39 mouse cellular contexts compared by ENCODE assay signal in the genomic region with DNA sequence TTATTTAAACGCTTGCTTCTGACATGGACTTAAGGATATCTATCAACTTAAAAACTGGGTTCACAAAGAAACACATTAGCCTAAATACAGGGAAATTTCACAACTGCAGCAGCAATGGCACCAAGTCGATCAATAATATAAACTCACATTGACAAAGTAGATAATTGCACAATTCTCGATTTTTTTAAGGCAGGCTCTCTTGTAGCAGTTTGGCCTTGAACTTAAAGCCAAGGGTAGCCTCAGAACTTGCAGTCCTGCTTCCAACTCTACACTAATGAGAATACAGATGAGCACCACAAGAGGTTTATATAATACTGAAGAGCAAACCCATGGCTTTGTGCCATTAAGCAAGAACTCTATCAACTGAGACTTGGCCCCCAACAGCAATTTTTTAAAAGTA. TPM values are rescaled to one million over a fixed set of nuclear protein-coding genes. Genes with fewer than 3 reads are reported as not detected.
"Had no signal": no experiment of that assay in that cellular context is flagged by ENCODE, and none has a peak within 500 bp of the region (broad histone marks: within the 10 kb centered on the region; RNA-seq: fewer than 3 reads in every experiment).

No protein-coding gene starts in this region.

- H3K27ac ChIP-seq: heart, embryonic 10.5 days; heart, embryonic 13.5 days; heart, embryonic 15.5 days; hindbrain, embryonic 10.5 days; hindbrain, embryonic 12.5 days; hindbrain, embryonic 13.5 days; hindbrain, embryonic 14.5 days; hindbrain, embryonic 15.5 days; hindbrain, postnatal 0 days; intestine, embryonic 15.5 days; kidney, embryonic 15.5 days; kidney, postnatal 0 days; layer of hippocampus, adult 2 months had no signal

- H3K27me3 ChIP-seq: heart, embryonic 12.5 days; heart, embryonic 13.5 days; heart, embryonic 15.5 days; hindbrain, embryonic 12.5 days; hindbrain, embryonic 13.5 days; hindbrain, embryonic 15.5 days; intestine, embryonic 15.5 days; kidney, embryonic 15.5 days had no signal

- DNase-seq: heart, postnatal 10 days; heart, postnatal 14 days; heart, postnatal 36 days; heart, postnatal 4 days; kidney, adult 11 months; kidney, adult 18-20 months; kidney, adult 2 months; kidney, adult 8-10 months; kidney, adult 9 months; kidney, postnatal 10 days; kidney, postnatal 14 days; kidney, postnatal 25 days; kidney, postnatal 36 days; kidney, postnatal 4 days; layer of hippocampus, adult 9-11 months; layer of hippocampus, postnatal 36 days had no signal

- H3K4me2 ChIP-seq: heart, embryonic 11.5 days; heart, embryonic 12.5 days; heart, embryonic 13.5 days; heart, embryonic 15.5 days; hindbrain, embryonic 12.5 days; hindbrain, embryonic 13.5 days; hindbrain, embryonic 14.5 days; hindbrain, embryonic 15.5 days; intestine, embryonic 15.5 days; kidney, embryonic 15.5 days had no signal

- H3K9me3 ChIP-seq: heart, embryonic 10.5 days; heart, embryonic 12.5 days; heart, embryonic 13.5 days; heart, embryonic 15.5 days; hindbrain, embryonic 10.5 days; hindbrain, embryonic 12.5 days; hindbrain, embryonic 13.5 days; hindbrain, embryonic 15.5 days; intestine, embryonic 15.5 days; kidney, embryonic 15.5 days had no signal

- H3K9ac ChIP-seq: heart, embryonic 12.5 days; heart, embryonic 13.5 days; heart, embryonic 15.5 days; hindbrain, embryonic 12.5 days; hindbrain, embryonic 13.5 days; hindbrain, embryonic 14.5 days; hindbrain, embryonic 15.5 days; intestine, embryonic 15.5 days; kidney, embryonic 15.5 days had no signal

- H3K4me1 ChIP-seq: heart, embryonic 10.5 days; heart, embryonic 12.5 days; heart, embryonic 13.5 days; heart, embryonic 15.5 days; hindbrain, embryonic 10.5 days; hindbrain, embryonic 12.5 days; hindbrain, embryonic 13.5 days; hindbrain, embryonic 15.5 days; intestine, embryonic 15.5 days; kidney, embryonic 15.5 days had no signal

- ATAC-seq: hindbrain, embryonic 16.5 days; hindbrain, postnatal 0 days; inflammation-experienced regulatory T-cells, adult 6 months; intestine, embryonic 15.5 days; intestine, embryonic 16.5 days; intestine, postnatal 0 days had no signal

- H3K4me3 ChIP-seq: heart, embryonic 10.5 days; heart, embryonic 12.5 days; heart, embryonic 13.5 days; heart, embryonic 15.5 days; hindbrain, embryonic 10.5 days; hindbrain, embryonic 12.5 days; hindbrain, embryonic 13.5 days; hindbrain, embryonic 15.5 days; intestine, embryonic 15.5 days; kidney, embryonic 15.5 days; layer of hippocampus, adult 2 months had no signal

RNA-seq across cellular contexts. Expression of gene Slc17a8, which starts 15.9 kb away (rescaled TPM):
- total RNA-seq: heart, postnatal 10 days; heart, postnatal 25 days; heart, postnatal 36 days; heart, postnatal 4 days; hematopoietic stem cell, adult 5-6 weeks had no signal
- polyA plus RNA-seq: heart, postnatal 0 days; intestine, embryonic 14.5 days had no signal
